Mouse (Mus musculus) limb, embryonic 15.5 days (tissue): ENCODE data around the gene Mgat5. TPM values are rescaled to one million over a fixed set of nuclear protein-coding genes. Genes with fewer than 3 reads are reported as not detected.

ENCODE experiments used
- ATAC-seq: fragments of 200-750 bp; cut with Nextera tagmentation; 2 replicates; pipeline ENCODE4 v1.8.0; 2017; ENCODE audit warnings: low read depth, moderate TSS enrichment; ENCODE audit not compliant: insufficient number of reproducible peaks, low FRiP score, low TSS enrichment
- H3K27ac ChIP-seq: fragments of 300-500 bp; sonication (generic); 2 replicates; pipeline ENCODE4 v1.5.1; 2015; ENCODE audit warnings: moderate library complexity, mild to moderate bottlenecking, inconsistent platforms
- H3K27me3 ChIP-seq: fragments of 300-500 bp; sonication (generic); 2 replicates; pipeline ENCODE4 v1.6.1; 2015; ENCODE audit warnings: inconsistent platforms
- H3K36me3 ChIP-seq: fragments of 300-500 bp; sonication (generic); 2 replicates; pipeline ENCODE4 v1.6.1; 2015; ENCODE audit warnings: inconsistent platforms
- H3K4me1 ChIP-seq: fragments of 300-500 bp; sonication (generic); 2 replicates; pipeline ENCODE4 v1.6.1; 2015; ENCODE audit warnings: inconsistent platforms
- H3K4me2 ChIP-seq: fragments of 300-500 bp; sonication (generic); 2 replicates; pipeline ENCODE4 v1.6.1; 2015; ENCODE audit warnings: mild to moderate bottlenecking, inconsistent platforms
- H3K4me3 ChIP-seq: fragments of 300-500 bp; sonication (generic); 2 replicates; pipeline ENCODE4 v1.5.1; 2015; ENCODE audit warnings: mild to moderate bottlenecking, inconsistent platforms
- H3K9ac ChIP-seq: fragments of 300-500 bp; sonication (generic); 2 replicates; pipeline ENCODE4 v1.6.1; 2015; ENCODE audit warnings: inconsistent platforms
- H3K9me3 ChIP-seq: fragments of 300-500 bp; sonication (generic); 2 replicates; pipeline ENCODE4 v1.6.1; 2016; ENCODE audit warnings: inconsistent platforms
- WGBS: fragments of 180-500 bp; shearing (Covaris S2); methylation state at CpG from one replicate; pipeline ENCODE4 v1.1.7; 2015; 5-methylcytosine and 5-hydroxymethylcytosine counted together
- polyA plus RNA-seq: library from polyadenylated mRNA; unstranded; fragments of >200 nt; fragmentation: Nextera tagmentation; extraction: Ambion mirVana; gene quantifications from 2 replicates; pipeline ENCODE4 v1.2.1, GENCODE M21; 2015

Gene Mgat5
- polyA plus RNA-seq, 1 experiment from 2014 or later, result 6.7 TPM

GRCm38 (mm10) chr1:127242888-127243588 lies 38.2 kb downstream of the Mgat5 start:
- Histone ChIP-seq H3K4me3 (no peak overlapping the region), H3K9me3 (no peaks in the 10 kb centered on the region), H3K4me1 (peaks cover 23% of the 10 kb centered on the region), H3K36me3 (no peaks in the 10 kb centered on the region), H3K4me2 (no peak overlapping the region), H3K9ac (no peak overlapping the region), H3K27me3 (no peaks in the 10 kb centered on the region), H3K27ac (0 out of 2 replicates have a peak overlapping the region, but pooled peaks have one; percentile 23)
- ATAC-seq, result no peak
- WGBS, result 49% methylated on average over 6 of the region's 6 CpGs

GRCm38 (mm10) chr1:127244054-127244770 lies 39.4 kb downstream of the Mgat5 start:
- no peaks in the 10 kb centered on the region for H3K27me3 ChIP-seq
- H3K27ac ChIP-seq, result no peak overlapping the region
- no peak overlapping the region for H3K4me2 ChIP-seq
- WGBS, result 83% methylated on average over 11 of the region's 11 CpGs
- peaks cover 19% of the 10 kb centered on the region for H3K4me1 ChIP-seq
- H3K4me3 ChIP-seq, result no peak overlapping the region
- H3K9me3 ChIP-seq, result no peaks in the 10 kb centered on the region
- ATAC-seq, result no peak
- no peak overlapping the region for H3K9ac ChIP-seq
- H3K36me3 ChIP-seq, result no peaks in the 10 kb centered on the region

GRCm38 (mm10) chr1:127246158-127246557 lies 41.3 kb downstream of the Mgat5 start:
- H3K9me3 ChIP-seq, result no peaks in the 10 kb centered on the region
- no peak overlapping the region for H3K9ac ChIP-seq
- H3K27ac ChIP-seq, result no peak overlapping the region
- H3K4me1 ChIP-seq, result peaks cover 8% of the 10 kb centered on the region; the same call in 1 of the 2 replicates
- no peak for ATAC-seq
- H3K36me3 ChIP-seq, result no peaks in the 10 kb centered on the region
- H3K27me3 ChIP-seq, result no peaks in the 10 kb centered on the region
- 82% methylated on average over 6 of the region's 6 CpGs for WGBS
- H3K4me2 ChIP-seq, result no peak overlapping the region
- no peak overlapping the region for H3K4me3 ChIP-seq

GRCm38 (mm10) chr1:127248433-127248832 lies 43.6 kb downstream of the Mgat5 start:
- Histone ChIP-seq H3K27ac (no peak overlapping the region), H3K36me3 (0 out of 2 replicates have a peak, but pooled peaks cover 4% of the 10 kb centered on the region), H3K4me3 (no peak overlapping the region), H3K9ac (no peak overlapping the region), H3K27me3 (no peaks in the 10 kb centered on the region), H3K9me3 (no peaks in the 10 kb centered on the region), H3K4me2 (no peak overlapping the region), H3K4me1 (peaks cover 4% of the 10 kb centered on the region; the same call in 1 of the 2 replicates)
- ATAC-seq, result no peak
- WGBS, result 46% methylated on average over 1 of the region's 1 CpGs

- H3K4me2 ChIP-seq, result no peak overlapping the region
- H3K27me3 ChIP-seq, result no peaks in the 10 kb centered on the region
- H3K9me3 ChIP-seq, result no peaks in the 10 kb centered on the region
- 0 out of 2 replicates have a peak, but pooled peaks cover 4% of the 10 kb centered on the region for H3K36me3 ChIP-seq
- no peak overlapping the region for H3K4me3 ChIP-seq
- no peaks in the 10 kb centered on the region for H3K4me1 ChIP-seq
- no peak overlapping the region for H3K27ac ChIP-seq
- no peak for ATAC-seq
- no peak overlapping the region for H3K9ac ChIP-seq
These were observed 44.8 kb downstream of the Mgat5 start for GRCm38 (mm10) chr1:127249621-127250020.

GRCm38 (mm10) chr1:127250313-127250712 lies 45.5 kb downstream of the Mgat5 start:
- Histone ChIP-seq H3K27ac (no peak overlapping the region), H3K27me3 (no peaks in the 10 kb centered on the region), H3K4me2 (no peak overlapping the region), H3K9ac (no peak overlapping the region), H3K4me3 (no peak overlapping the region), H3K9me3 (no peaks in the 10 kb centered on the region), H3K4me1 (no peaks in the 10 kb centered on the region), H3K36me3 (0 out of 2 replicates have a peak, but pooled peaks cover 4% of the 10 kb centered on the region)
- no peak for ATAC-seq

GRCm38 (mm10) chr1:127251751-127252150 lies 46.9 kb downstream of the Mgat5 start:
- Histone ChIP-seq H3K4me2 (no peak overlapping the region), H3K9me3 (no peaks in the 10 kb centered on the region), H3K4me1 (no peaks in the 10 kb centered on the region), H3K36me3 (0 out of 2 replicates have a peak, but pooled peaks cover 4% of the 10 kb centered on the region), H3K27ac (no peak overlapping the region), H3K9ac (no peak overlapping the region), H3K4me3 (no peak overlapping the region), H3K27me3 (no peaks in the 10 kb centered on the region)
- no peak for ATAC-seq
- WGBS, result 78% methylated on average over 7 of the region's 7 CpGs

- no peak for ATAC-seq
- Histone ChIP-seq H3K4me2 (no peak overlapping the region), H3K36me3 (no peaks in the 10 kb centered on the region), H3K27ac (no peak overlapping the region), H3K9ac (no peak overlapping the region), H3K4me1 (no peaks in the 10 kb centered on the region), H3K4me3 (no peak overlapping the region), H3K27me3 (no peaks in the 10 kb centered on the region), H3K9me3 (no peaks in the 10 kb centered on the region)
- WGBS, result 86% methylated on average over 8 of the region's 8 CpGs
These were observed 52.2 kb downstream of the Mgat5 start for GRCm38 (mm10) chr1:127257005-127257404.

GRCm38 (mm10) chr1:127259669-127260068 lies 54.9 kb downstream of the Mgat5 start:
- Histone ChIP-seq H3K9me3 (no peaks in the 10 kb centered on the region), H3K27me3 (no peaks in the 10 kb centered on the region), H3K4me3 (no peak overlapping the region), H3K36me3 (no peaks in the 10 kb centered on the region), H3K27ac (no peak overlapping the region), H3K4me1 (0 out of 2 replicates have a peak, but pooled peaks cover 2% of the 10 kb centered on the region), H3K9ac (no peak overlapping the region), H3K4me2 (no peak overlapping the region)
- ATAC-seq, result no peak
- WGBS, result 77% methylated on average over 4 of the region's 4 CpGs

- H3K36me3 ChIP-seq, result no peaks in the 10 kb centered on the region
- no peaks in the 10 kb centered on the region for H3K27me3 ChIP-seq
- no peaks in the 10 kb centered on the region for H3K9me3 ChIP-seq
- no peak overlapping the region for H3K9ac ChIP-seq
- no peak overlapping the region for H3K4me3 ChIP-seq
- no peak overlapping the region for H3K27ac ChIP-seq
- ATAC-seq, result no peak
- no peak overlapping the region for H3K4me2 ChIP-seq
- 0 out of 2 replicates have a peak, but pooled peaks cover 2% of the 10 kb centered on the region for H3K4me1 ChIP-seq
- WGBS, result 38% methylated on average over 6 of the region's 6 CpGs
These were observed 56.2 kb downstream of the Mgat5 start for GRCm38 (mm10) chr1:127260969-127261368.

- Histone ChIP-seq H3K4me2 (no peak overlapping the region), H3K36me3 (no peaks in the 10 kb centered on the region), H3K9me3 (no peaks in the 10 kb centered on the region), H3K27me3 (no peaks in the 10 kb centered on the region), H3K9ac (no peak overlapping the region), H3K4me3 (no peak overlapping the region), H3K4me1 (0 out of 2 replicates have a peak, but pooled peaks cover 2% of the 10 kb centered on the region), H3K27ac (no peak overlapping the region)
- WGBS, result 74% methylated on average over 13 of the region's 13 CpGs
- no peak for ATAC-seq
These were observed 57.5 kb downstream of the Mgat5 start for GRCm38 (mm10) chr1:127262170-127262837.

GRCm38 (mm10) chr1:127267985-127268384 lies 63.2 kb downstream of the Mgat5 start:
- Histone ChIP-seq H3K4me2 (no peak overlapping the region), H3K36me3 (no peaks in the 10 kb centered on the region), H3K4me1 (0 out of 2 replicates have a peak, but pooled peaks cover 7% of the 10 kb centered on the region), H3K9me3 (no peaks in the 10 kb centered on the region), H3K27ac (no peak overlapping the region), H3K27me3 (no peaks in the 10 kb centered on the region), H3K4me3 (no peak overlapping the region), H3K9ac (no peak overlapping the region)
- no peak for ATAC-seq
- 82% methylated on average over 5 of the region's 5 CpGs for WGBS
